Mouse (Mus musculus) cerebellum, adult 8-10 months (tissue): ENCODE data around the gene Idua.

Source experiments
- DNase-seq: peaks from one replicate; pipeline ENCODE4 v3.0.0; 2022

Gene Idua

DNA sequence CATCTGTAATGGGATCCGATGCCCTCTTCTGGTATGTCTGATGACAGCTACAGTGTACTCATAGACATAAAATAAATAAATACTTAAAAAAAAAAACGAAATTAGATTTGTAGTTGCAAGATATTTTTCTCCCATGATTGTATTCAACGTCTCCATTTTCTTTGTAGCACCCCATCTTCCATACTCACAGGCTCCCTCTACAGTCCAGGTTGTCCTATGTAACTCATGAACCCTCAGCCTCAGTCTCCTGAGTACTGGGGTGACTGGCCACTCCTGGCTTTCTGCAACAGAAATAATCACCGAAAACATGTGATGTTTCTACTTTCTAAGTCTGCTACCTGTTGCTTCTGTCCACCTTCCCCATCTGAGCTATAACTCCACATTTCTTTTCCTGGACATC lies 31.0 kb downstream of the Idua start:
- no peak for DNase-seq

- no peak for DNase-seq
Observed at GRCm38 (mm10) chr5:108692271-108692670, 32.1 kb downstream of the Idua start, which contains the start of gene Fgfrl1. Gene Fgfrl1 (plus strand): TSS chr5:108692382.

- DNase-seq, result no peak
Observed at GRCm38 (mm10) chr5:108693872-108694288, 33.7 kb downstream of the Idua start.

- no peak for DNase-seq
Observed at GRCm38 (mm10) chr5:108694352-108695261, 34.5 kb downstream of the Idua start.

DNA sequence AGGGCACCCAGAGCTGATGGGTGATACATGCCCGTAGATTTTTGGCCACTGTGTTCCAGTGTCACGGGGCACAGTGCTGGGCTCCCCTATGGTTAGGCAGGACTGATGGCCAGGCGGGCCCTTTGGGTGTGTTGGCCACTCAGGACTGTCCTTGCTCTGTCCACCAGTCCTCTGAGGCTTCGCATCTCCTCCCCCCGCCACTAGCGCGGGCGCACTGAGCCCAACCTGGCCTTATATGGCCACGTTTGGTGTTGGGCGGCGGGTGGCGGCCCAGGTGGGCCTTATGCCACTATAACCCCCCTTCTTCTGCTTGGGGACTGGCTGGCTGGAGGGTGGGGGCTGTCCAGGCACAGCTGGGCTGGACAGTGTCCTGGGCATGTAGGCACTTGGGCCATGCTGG lies 35.7 kb downstream of the Idua start:
- no peak for DNase-seq

- DNase-seq, result no peak
Observed at GRCm38 (mm10) chr5:108696542-108696941, 36.4 kb downstream of the Idua start.

- DNase-seq, result no peak
Observed at GRCm38 (mm10) chr5:108697341-108697753, 37.2 kb downstream of the Idua start.

DNA sequence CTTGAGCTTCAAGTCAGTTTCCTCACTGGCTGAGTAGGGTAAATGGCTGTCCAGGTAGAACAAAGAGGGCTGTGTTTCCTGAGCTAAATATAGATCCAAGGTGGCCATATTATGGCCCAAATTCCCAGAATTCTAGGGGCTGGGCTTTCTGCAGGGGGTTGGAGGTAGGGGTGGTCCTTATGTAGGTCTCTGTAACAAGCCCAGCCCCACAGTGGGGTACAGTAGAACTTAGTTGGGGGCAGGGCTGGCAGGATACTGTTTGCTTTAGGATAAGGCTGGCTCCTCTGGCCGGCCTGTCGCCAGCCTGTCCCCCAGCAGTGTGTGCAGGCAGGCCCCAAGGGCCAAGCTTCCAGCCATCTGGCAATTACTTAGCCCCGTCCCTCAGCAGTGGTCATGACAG lies 40.2 kb downstream of the Idua start:
- no peak for DNase-seq

DNA sequence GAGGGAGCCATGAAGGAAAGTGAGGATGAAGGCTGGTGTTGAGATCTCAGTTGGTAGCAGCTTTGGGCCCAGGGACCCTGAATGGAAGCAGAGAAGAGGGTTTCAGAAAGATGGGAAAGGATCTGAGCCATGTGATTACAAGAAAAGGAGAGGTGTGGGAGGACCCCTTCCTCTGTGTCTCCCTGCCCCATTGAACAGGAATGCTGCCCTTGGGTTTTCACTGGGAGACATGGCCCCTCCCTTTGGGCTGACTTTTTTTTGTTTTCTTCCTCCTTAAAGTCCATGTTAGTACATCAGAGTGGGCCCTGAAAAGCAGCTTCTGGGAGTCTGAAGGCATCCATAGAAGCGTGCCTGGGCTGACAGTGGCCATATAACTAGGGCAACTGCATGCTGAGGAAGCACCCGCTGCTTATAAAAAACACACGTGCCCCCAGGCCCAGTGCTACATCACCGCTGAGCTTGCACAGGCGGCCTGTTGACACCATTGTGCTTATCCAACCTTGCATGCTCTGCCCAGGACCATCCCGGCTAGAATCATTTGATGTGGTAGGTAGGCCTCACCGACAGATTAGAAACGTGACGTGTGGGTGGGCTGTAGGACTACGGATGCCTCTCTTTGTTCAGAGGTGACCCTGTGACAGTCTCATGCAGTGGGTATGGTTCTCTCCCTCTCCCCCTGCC lies 41.4 kb downstream of the Idua start:
- no peak for DNase-seq

DNA sequence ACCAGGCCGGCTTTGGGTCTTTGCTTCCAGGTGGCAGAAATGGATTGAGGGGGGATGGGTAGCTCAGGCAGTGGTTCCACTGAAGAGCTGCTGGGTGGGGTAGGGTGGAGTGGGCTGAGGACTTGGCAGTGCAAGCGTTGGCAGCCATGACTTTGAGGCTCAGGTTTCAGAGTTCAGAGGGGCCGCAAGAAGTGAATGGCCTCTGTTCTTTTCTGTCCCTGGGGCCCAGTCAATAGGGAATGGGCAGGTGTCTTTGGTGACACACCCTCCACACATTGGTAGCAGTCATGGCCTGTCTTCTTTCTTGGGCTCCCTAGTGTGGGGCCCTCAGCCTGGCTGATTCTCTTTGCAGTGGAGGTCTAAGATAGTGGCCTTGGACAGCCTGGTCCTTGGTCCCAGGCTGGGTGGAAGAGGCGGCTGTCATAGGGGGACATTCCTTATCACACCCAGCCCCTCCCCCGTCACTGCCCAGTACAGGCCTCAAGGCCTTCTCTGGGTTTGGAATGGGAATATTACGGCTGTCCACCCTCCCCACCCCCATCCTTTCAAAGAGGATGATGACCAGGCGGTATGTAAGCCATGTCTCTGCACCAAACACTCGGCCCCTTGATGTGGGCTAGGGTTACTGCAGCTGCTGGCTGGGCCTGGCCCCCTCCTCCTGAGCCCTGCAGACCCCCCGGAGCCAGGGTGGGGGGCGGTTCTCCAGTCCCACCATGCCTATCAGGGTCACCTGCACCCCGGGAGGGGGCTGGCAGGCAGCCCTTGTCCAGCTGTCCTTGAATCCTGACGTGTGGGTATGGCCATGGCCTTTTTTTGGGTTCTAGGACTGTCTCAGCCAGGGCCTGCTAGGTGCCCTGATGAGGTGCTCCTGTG lies 43.9 kb downstream of the Idua start:
- DNase-seq, result no peak

DNA sequence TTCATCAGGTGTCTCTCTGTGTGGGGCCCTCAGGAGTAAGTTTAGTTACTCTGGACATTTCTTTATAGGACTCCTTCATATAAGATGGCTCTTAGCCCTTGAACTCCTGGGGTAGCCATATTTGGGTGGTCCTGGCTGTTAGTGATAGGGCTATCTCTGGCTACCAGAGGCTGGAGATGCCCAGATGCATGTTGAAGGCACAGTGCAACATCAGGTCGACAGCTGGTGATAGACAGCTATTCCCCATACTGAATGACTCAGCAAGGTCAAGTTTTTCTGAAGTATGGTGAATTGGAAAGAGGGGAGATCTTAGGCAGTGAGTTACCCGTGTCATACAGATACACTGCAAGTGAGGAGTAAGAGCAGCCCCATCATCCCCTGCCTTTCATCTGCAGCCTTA lies 47.6 kb downstream of the Idua start:
- no peak for DNase-seq

- DNase-seq, result no peak
Observed at GRCm38 (mm10) chr5:108708419-108708818, 48.3 kb downstream of the Idua start.

DNA sequence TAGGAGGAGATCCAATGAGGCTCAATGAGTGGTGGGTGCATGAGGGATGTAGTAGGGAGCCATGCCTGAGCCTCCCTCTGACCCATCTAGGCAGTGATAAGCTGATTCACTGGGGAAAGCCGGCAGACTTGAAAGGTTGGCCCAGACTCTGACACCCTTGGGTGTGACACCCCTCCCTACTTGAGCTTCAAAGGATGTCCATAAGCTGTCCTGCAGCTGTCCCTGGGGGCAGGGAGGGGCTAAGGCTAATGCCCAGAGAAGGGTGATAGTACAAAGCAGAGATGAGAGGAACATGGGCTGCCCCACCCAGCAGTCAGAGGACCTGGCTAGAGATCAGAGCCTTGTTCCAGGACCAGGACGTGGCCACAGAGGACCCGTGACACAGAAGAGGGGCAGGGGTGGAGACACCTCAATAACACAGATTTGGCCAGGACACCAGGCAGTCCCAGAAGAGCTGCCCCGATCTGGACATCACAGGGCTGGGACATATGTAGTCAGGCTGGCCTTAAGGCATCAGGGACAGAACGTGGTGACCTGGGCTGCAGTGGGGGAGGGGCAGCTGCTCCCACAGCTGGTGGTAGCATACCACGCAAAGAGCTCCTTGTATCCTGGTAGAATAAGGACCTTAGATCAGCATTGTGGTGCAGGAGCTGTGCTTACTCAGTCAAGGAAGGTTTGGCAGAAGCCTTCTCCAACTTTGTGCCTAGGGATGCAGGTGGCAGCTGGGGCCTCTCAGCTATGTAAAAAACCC lies 49.0 kb downstream of the Idua start:
- DNase-seq, result no peak

DNA sequence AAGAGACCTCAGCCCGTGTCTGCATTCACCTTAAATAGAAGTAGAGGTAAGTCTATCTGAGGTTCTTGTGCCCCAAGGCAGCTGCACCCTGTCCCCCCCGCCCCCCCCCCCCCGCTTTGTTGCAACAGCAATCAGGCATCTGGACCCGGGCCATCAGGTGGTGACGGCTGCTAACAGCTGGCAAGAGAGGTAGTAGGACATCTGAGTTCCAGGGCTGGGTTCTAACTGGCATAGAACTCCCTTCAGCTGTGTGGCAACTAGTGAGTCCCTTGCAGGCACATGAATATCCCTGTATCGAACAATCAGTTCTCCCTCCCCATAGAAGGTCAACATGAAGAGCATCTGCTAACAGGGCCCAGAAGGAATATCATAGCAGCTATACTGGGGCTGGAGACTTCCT lies 51.8 kb downstream of the Idua start:
- no peak for DNase-seq

DNA sequence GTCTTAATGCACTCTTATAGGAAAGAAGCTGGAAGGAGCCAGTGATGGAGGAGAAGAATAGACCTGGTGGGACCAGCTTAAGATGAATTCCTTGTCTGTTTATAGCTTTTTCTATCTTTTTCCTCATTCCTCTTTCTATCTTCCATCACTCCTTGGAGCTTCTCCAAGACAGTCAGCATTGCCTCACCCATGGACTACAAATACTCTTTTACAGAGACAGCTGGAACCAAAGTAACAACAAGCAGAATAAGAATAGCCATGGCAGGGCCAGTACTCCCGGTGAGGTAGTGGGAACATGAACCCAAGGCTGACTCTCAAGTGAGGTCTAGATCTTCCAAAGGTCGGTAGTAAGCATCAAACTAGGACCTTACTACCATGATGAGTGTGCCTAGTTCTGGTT lies 53.0 kb downstream of the Idua start:
- no peak for DNase-seq

DNA sequence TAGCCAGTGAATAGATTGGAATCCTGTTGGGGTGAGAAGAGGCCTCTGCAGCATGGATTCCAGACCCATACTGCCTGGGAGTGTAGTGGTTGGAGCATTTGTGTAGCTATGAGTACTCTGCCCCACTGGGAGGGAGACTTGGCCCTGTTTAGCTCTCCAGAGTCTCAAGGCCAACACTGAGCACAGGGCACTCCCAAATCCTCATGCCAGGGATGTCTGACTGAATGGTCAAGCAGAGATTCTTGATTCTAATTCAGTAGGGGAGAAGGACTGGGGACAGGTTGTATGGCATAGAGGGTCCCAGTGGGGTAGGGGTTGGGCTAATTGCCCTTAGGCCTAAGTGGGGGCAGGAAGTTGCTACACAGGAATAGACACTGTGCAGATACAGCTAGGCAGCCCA lies 53.6 kb downstream of the Idua start:
- DNase-seq, result no peak

DNA sequence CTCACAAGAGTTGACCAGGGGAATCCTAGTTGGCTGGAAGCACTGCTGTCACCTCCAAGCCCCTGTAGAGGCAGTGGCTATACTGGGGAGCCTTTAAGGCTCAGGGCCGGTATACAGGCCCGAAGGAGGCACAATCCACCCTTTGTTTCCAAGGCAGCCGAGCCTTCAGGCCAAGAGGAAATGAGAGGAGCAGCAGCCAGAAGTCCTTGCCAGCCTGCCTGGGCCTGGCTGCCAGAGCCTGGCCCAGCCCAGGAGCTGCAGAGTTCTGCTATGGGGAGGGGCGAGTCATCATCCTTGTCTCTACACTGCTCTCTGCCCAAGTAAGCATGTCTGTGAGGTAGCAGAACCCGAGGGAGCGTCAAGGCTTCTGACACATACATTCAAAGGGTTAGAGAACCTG lies 54.0 kb downstream of the Idua start:
- DNase-seq, result peak; percentile 18

DNA sequence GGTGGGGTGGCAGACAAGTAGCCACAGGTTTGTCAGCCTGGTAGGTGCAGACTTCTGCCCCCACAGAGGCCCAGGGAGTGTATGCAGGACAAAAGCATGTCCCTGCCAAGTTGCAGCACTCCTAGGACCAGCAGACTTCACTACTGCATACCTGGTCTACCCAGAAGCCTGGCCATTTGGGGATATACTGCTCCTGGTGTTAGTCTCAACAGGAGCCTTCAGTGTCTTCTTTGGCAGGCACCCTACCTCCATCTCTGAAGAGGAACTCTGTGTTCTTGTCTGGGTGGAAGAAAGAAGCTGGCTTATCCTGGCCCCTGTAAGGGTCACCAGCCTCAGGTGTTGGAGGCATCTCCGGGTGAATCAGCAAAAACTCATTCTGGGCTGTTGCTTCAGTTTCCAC lies 55.8 kb downstream of the Idua start:
- no peak for DNase-seq

DNA sequence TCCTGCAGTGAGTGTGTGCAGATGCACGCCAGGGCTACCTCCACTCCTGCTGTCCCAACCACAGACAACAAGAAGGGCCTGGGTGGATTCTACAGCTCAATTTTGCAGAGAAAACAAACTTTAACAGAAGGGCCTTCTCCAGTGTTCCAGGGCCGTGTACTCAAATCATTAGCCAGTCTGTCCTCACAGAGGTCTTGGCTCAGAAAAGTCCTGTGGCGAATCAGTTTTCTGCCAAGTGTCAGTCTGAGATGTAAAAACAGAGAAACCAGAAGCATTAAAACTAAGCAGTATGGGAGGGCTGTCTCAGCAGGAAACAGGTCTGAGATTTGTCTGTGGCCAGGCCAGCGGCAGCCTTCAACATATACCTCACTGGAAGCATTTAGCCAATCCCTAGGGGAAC lies 57.9 kb downstream of the Idua start:
- no peak for DNase-seq

GRCm38 (mm10) chr5:108719761-108720160 lies 59.6 kb downstream of the Idua start:
- no peak for DNase-seq

- no peak for DNase-seq
Observed at GRCm38 (mm10) chr5:108724006-108724405, 63.9 kb downstream of the Idua start.

GRCm38 (mm10) chr5:108726557-108727248 lies 66.6 kb downstream of the Idua start:
- DNase-seq, result peak; percentile 64
